Mouse (Mus musculus): ENCODE measurements around the gene Spns3.

Gene Spns3

DNA sequence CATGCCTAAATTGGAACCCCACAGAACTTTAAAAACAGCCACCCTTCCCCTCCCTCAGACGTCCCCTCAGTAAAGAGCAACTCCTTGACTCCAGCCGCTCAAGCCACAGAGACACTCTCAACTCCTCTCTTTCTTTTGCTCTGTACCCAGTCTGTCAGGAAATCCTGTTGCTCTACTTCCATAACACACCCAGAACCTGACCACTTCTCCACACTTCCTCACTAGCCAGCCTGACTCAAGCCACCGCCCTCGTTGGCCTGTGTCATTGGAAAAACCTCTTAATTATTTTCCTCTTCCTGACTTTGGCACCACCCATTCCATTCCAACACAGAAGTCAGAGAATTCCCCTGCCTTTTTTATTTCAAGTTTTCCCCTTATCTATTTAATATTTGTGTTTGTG lies 31.1 kb downstream of the Spns3 start:
- no peak for DNase-seq (ENCODE audit: low read depth, low spot score)

DNA sequence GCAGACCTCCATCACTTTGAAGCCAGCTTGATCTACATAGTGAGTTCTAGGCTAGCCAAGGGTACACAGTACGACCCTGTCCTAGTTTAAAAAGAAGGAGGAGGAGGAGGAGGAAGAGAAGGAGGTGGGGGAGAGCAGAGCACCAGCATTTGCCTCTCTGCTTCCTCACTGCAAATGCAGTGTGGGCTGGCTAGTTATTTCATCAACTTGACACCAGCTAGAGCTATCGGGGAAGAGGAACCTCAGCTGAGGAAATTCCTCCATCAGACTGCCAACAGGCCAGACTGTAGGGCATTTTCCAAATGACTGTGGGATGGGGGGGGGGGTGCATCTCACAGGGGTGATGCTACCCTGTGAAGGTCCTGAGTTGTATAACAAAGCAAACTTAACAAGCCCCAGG lies 31.9 kb downstream of the Spns3 start:
- no peak for DNase-seq (ENCODE audit: low read depth, low spot score)

DNA sequence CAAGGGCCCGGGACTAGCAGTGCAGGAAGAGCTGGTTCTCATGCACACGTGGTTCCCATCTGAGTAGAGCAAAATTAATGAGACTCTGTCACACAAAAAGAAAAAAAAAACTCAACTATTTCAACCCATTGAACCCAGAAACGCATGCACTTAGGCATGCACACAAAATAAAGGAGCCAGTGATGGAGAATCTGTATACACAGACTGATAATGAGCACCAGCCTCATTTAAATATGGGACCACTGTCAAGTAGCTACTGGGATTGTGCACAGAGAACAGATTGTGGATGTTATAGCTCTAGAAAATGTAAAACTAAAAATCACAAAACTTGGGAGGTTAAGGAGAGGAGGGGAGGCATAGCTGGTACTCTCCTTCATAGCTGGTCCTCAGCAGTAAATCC lies 35.3 kb downstream of the Spns3 start:
- DNase-seq (ENCODE audit: low read depth, low spot score) = no peak

DNA sequence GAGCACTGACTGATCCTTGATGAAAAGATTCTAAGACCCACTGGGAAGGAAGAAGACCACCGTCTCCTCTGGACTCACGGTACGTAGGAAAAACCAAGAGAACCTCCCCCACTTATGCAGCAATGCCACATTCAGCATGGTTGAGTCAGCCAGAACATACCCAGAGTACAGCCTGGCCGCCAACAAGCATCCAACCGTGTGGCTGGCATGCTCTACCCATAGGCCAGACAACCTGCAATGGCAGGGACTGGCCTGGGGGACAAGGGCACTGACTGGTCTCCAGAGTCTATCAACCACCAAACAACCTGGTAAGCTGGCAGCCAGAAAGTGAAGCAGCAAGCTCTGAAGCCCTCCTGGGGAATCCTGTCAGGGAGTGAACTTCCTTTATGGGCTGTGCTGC lies 41.7 kb downstream of the Spns3 start:
- DNase-seq (ENCODE audit: low read depth, low spot score) = no peak

DNA sequence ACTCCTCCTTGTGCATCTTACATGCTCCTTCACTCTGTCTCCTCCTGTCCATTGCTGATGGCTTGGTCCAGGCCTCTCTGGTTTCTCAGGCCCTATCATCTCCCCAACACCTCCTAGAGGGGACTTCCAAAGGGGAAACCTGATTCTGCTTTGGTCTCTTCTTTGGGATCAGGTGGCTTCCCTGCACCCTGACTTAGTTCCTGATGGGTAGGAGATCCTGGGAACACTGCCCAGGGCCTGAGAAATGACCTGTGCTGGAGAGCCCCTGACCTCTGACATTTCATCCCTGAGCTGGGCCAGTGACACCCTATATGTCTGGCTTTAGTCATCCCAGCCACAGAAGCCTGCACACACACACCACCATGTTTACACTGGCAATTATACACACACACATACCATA lies 42.7 kb downstream of the Spns3 start:
- peak; percentile 96 for DNase-seq (ENCODE audit: low read depth, low spot score)

DNA sequence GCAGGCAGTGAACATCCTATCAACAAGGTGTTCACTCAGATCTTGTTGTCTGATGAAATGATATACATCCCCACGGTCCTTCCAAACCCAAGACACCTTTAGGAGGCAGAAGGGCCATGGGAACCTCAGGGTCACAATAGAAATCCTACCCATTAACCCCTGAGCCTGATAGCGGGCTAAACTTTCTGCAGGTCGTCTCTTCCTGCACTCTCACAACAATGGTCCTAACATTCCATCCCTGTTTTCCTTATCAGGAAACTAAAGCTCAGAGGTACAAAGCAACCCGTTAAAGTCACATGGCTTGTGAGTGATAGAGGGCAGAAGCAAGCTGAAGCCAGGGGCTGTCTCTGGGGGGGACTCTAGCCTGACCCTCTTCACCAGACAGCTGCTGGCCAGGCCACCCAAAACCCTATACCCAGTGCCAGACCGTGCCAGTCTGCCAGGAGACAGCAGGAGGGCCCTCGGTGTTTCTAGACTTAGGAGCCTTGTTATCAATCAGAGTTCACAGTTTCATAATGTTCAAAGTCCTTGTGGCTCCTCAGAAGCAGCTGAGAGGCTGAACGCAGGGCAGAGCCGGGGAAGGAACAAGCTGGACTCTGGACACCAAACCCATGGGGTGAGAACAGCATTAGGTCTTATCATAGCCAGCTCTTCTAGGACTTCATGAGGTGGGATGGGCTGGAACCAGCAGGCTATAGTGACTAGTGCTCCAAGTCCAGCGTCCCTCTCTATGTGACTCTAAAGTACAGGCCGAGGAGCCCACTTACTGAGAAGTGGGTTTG lies 46.1 kb downstream of the Spns3 start:
- DNase-seq (ENCODE audit: low read depth, low spot score) = no peak

- DNase-seq (ENCODE audit: low read depth, low spot score) = no peak
Observed at GRCm38 (mm10) chr11:72503501-72503921, 46.8 kb downstream of the Spns3 start.

DNA sequence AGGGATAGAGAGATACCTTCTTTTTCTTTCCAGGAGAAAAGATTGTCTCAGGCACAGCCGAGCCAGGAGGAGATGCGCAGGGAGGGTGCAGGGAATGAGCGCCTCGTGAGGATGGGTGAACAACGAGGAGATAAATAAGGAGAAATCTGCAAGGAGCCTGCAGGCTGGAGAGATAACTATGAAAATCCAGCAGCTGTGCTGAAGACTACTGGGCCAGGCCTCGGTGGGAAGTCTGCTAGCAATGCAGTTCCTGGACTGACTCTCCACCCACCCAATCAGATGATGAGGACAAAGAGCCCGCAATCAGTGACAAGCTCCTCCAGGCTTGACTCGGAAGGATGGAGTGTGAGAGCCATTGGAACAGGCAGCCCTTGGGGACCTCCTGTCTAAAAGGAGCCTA lies 48.1 kb downstream of the Spns3 start:
- no peak for DNase-seq (ENCODE audit: low read depth, low spot score)

GRCm38 (mm10) chr11:72501426-72502002 lies 48.8 kb downstream of the Spns3 start:
- DNase-seq (ENCODE audit: low read depth, low spot score) = no peak

DNA sequence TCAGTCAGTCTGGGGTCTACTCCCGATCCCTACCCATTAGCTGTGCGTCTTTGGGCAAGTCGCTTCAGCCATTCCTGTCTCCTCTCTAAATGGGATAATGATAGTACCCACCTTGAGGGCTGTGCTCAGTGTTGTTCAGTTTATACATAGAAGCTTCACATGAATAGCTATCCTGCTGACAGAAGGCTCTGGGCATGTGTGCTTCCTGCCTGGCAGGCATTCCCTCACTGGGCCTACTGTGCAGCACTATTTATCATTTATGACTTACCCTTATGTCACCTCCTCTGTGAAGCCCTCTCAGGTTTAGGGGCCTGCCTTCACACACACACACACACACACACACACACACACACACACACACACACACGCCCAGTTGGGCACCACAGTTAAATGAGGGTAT lies 50.2 kb downstream of the Spns3 start:
- no peak for DNase-seq (ENCODE audit: low read depth, low spot score)

DNA sequence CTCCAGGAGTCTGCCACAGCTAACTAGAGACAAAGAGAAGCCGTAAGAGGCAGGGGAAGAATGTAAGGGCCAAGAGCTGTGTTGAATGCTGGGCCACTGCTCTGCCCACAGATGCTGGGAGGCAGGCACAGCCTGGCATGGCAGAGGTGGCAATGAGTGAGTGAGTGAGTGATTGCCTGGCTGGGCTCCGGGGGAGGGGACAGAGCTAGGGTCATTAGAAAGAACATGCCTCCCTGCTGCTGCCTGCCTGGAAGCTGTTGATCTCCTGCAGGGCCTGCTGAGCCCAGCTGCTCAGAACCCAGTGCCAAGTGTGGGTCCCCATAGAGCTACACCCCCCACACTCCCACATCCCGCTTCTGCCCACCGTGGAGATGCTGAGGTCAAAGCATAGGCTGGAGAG lies 52.9 kb downstream of the Spns3 start:
- DNase-seq (ENCODE audit: low read depth, low spot score) = no peak

GRCm38 (mm10) chr11:72496775-72497174 lies 53.5 kb downstream of the Spns3 start:
- DNase-seq (ENCODE audit: low read depth, low spot score) = no peak

- no peak for DNase-seq (ENCODE audit: low read depth, low spot score)
Observed at GRCm38 (mm10) chr11:72496066-72496465, 54.2 kb downstream of the Spns3 start.

DNA sequence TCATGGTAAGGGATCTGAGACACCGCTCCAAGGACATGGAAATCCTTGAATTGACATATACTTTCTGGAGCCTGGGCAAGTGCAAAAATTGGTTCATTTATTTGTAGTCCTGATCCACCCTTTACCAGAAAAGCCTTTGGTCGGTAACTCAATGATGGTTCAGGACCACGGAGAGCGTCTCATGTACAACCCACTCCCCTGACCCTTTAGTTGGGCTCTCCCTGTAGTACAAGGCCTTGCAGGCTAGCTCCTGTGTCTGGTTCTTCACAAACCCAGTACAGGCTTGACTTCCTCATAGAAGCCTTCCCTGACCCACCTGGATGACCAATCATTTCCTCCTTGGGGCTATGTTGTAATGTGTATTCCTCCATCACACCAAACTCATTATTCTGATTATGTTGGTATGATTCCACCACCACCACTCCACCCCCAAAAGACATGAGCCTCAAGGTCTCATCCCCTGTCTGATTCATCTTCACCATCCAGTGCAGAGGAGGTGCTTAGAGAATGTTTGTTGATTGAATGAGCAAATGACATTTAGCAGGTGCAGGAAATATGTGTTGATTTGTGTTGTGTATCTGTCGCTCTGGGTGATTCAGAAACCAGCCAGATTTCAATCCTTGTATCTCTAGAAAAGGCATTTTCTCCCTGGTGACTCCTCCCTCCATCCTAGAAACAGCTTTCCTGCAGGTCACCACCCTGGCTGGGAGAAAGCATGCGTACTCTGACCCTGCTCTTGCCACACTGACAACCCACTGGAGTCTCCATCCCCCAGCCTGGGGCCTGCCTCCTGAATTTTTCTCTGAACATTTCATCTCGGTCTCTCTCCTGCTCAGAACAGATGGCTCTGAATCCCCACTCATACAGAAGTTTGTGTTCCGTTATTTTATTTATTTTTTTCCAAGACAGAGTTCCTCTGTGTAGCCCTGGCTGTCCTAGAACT lies 56.0 kb downstream of the Spns3 start:
- no peak for DNase-seq (ENCODE audit: low read depth, low spot score)

DNA sequence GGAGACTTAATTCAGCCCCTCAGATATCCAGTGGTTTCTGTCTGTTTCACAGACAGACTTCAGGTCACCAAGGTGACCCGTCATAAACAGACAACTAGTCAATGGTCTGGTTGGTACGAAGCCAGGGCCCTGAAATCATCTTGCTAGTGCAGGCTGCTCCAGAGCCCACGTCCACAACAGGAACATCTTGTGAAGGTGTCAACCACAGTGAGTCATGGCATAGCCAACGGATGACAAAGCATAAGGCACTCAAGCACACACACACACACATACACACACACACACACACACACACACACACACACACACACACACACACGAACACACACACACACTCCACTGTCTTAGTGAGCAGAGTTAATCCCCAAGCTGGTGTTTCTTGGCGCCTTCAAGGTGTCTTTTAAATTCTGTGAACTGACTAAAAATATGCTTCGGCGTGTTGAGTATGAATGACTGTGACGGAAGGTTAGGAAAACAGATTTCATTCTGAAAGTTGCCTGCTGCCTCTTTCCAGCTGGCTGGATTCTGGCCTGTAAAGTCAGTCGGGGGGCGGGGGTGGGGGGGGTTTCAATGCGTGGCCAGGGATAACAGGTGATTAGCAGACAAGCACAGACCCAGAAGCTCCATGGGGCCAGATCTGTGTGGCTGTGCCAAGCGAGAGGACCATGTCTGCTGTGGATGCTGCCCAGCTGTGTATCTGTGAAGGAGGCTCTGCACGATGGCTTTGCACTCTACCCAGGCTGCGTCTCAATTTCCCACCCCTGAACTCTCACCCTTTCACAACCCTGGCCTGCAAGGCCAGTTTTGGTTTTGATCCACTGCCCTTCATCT lies 59.0 kb downstream of the Spns3 start:
- no peak for DNase-seq (ENCODE audit: low read depth, low spot score)

DNA sequence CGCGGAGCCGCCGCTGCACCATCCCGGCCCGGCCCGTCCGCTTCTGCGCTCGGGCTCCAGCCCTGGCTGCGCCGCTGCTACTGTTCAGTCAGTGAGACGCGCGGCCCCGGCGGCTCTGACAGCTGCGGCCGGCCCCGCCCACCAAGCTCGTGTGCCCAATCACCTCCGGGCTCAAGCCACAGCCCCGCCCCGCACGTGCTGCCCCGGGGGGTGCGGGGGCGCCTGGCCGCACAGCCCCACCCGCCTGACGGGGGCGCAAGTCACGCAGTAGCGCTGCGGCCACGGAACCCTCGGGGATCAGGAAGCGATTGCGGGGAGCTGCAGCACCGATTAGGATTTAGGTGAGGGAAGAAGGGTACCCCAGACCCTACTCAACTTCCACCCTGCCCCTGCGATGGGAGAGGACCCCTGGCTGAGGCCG lies 60.4 kb downstream of the Spns3 start, which contains the start of gene Spns2:
Gene Spns2, minus strand, starts transcription at position 24 of the 421 bp plus-strand sequence.
- DNase-seq (ENCODE audit: low read depth, low spot score) = peak; percentile 88

- DNase-seq (ENCODE audit: low read depth, low spot score) = no peak
Observed at GRCm38 (mm10) chr11:72489397-72489796, 60.9 kb downstream of the Spns3 start.

DNA sequence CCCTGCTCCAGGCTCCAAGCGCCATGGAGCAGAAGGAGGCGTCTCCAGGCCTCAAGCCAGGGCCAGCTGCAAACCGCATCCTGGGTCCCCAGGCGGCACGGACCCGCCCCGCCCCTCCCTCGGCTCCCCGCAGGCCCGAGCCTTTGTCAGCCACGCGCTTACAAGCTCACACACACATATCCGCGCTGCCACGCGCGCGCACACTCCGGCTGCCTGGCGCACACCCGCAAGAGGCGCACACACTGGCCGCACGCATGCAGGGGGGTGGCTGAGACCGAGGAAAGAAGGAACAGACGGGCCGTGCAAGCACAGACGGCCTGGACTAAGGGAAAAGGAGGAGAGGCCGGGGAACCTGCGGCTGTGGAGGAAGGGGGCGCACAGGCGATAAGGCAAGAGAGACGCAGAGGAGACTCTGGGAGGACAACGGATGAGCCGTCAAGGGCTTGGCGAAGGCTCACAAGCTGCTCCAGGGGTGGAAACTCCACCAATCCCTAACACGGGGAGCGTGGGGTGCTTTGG lies 61.5 kb downstream of the Spns3 start:
- DNase-seq (ENCODE audit: low read depth, low spot score) = peak; percentile 64

- DNase-seq (ENCODE audit: low read depth, low spot score) = peak; percentile 71
Observed at GRCm38 (mm10) chr11:72487739-72488138, 62.6 kb downstream of the Spns3 start.

GRCm38 (mm10) chr11:72487171-72487570 lies 63.1 kb downstream of the Spns3 start:
- DNase-seq (ENCODE audit: low read depth, low spot score) = no peak

- no peak for DNase-seq (ENCODE audit: low read depth, low spot score)
Observed at GRCm38 (mm10) chr11:72485960-72486359, 64.3 kb downstream of the Spns3 start.

Measured in skeletal muscle tissue, adult 2 months (tissue).